Mouse (Mus musculus) gastrocnemius, adult 18-20 months (tissue): ENCODE data around the gene Clstn2. TPM values are rescaled to one million over a fixed set of nuclear protein-coding genes. Genes with fewer than 3 reads are reported as not detected.

Source experiments
- DNase-seq: peaks from one replicate; pipeline ENCODE4 v3.0.0; 2021; ENCODE audit warnings: low spot score
- long read RNA-seq, 2 experiments: library from polyadenylated mRNA; stranded (forward); transcript quantifications; one replicate each; pipeline ENCODE4 v2.0.0; 2021
- total RNA-seq, 2 experiments: library from RNA; stranded (reverse); gene quantifications; 2 replicates each; pipeline ENCODE4 v1.2.3; 2021

Clstn2 gene
- total RNA-seq: under 1 TPM; 0.41 to 0.74 TPM
- long read RNA-seq, experiment 1: 0 reads
- long read RNA-seq, experiment 2: 0 reads

- DNase-seq: peak; percentile 11
Observed at GRCm38 (mm10) chr9:98032573-98033272, at the start of gene Clstn2. Gene Clstn2 (minus strand): TSS chr9:98033181.

GRCm38 (mm10) chr9:98067767-98068166 lies 34.8 kb upstream of the Clstn2 start:
- DNase-seq: no peak

- no peak for DNase-seq
Observed at GRCm38 (mm10) chr9:98061646-98062045, 28.7 kb upstream of the Clstn2 start.

GRCm38 (mm10) chr9:98057291-98057690 lies 24.3 kb upstream of the Clstn2 start:
- DNase-seq: no peak

- DNase-seq: no peak
Observed at GRCm38 (mm10) chr9:98051343-98051742, 18.4 kb upstream of the Clstn2 start.

GRCm38 (mm10) chr9:98033273-98033855 lies 383 bp upstream of the Clstn2 start:
- no peak for DNase-seq

GRCm38 (mm10) chr9:98031898-98032572 lies 946 bp downstream of the Clstn2 start:
- no peak for DNase-seq

GRCm38 (mm10) chr9:98030715-98031114 lies 2.3 kb downstream of the Clstn2 start:
- no peak for DNase-seq

GRCm38 (mm10) chr9:98025548-98025947 lies 7.4 kb downstream of the Clstn2 start:
- no peak for DNase-seq

- no peak for DNase-seq
Observed at GRCm38 (mm10) chr9:98023069-98023468, 9.9 kb downstream of the Clstn2 start.

GRCm38 (mm10) chr9:98019876-98020275 lies 13.1 kb downstream of the Clstn2 start:
- DNase-seq: no peak

GRCm38 (mm10) chr9:98018687-98019086 lies 14.3 kb downstream of the Clstn2 start:
- DNase-seq: peak; percentile 5

GRCm38 (mm10) chr9:98016576-98016975 lies 16.4 kb downstream of the Clstn2 start:
- DNase-seq: no peak

GRCm38 (mm10) chr9:97996349-97996748 lies 36.6 kb downstream of the Clstn2 start:
- DNase-seq: no peak

GRCm38 (mm10) chr9:97995723-97996122 lies 37.3 kb downstream of the Clstn2 start:
- peak; percentile 16 for DNase-seq

GRCm38 (mm10) chr9:97992131-97992530 lies 40.9 kb downstream of the Clstn2 start:
- DNase-seq: peak; percentile 4

GRCm38 (mm10) chr9:97977339-97977738 lies 55.6 kb downstream of the Clstn2 start:
- DNase-seq: no peak

GRCm38 (mm10) chr9:97974801-97975347 lies 58.1 kb downstream of the Clstn2 start:
- DNase-seq: no peak

GRCm38 (mm10) chr9:97966691-97967090 lies 66.3 kb downstream of the Clstn2 start:
- no peak for DNase-seq

GRCm38 (mm10) chr9:97957508-97957907 lies 75.5 kb downstream of the Clstn2 start:
- DNase-seq: no peak

- no peak for DNase-seq
Observed at GRCm38 (mm10) chr9:97956407-97957106, 76.4 kb downstream of the Clstn2 start.
